Mouse (Mus musculus) thymus, adult 2 months (tissue): ENCODE data around the gene Gm13889. TPM values are rescaled to one million over a fixed set of nuclear protein-coding genes. Genes with fewer than 3 reads are reported as not detected.

Source experiments
- DNase-seq: peaks from one replicate; pipeline ENCODE4 v3.0.0; 2021
- H3K27ac ChIP-seq: fragments of 200-500 bp; 2 replicates; pipeline ENCODE4 v1.5.1; 2012; ENCODE audit warnings: low read length, control low read depth; ENCODE audit not compliant: control insufficient read depth, insufficient read depth
- H3K27me3 ChIP-seq: fragments of 200-500 bp; 2 replicates; pipeline ENCODE4 v1.6.1; 2012; ENCODE audit warnings: mild to moderate bottlenecking, low read length, moderate library complexity, mixed read lengths; ENCODE audit not compliant: control insufficient read depth, insufficient read depth
- H3K36me3 ChIP-seq: fragments of 200-500 bp; 2 replicates; pipeline ENCODE4 v1.6.1; 2012; ENCODE audit warnings: mild to moderate bottlenecking, low read length, moderate library complexity; ENCODE audit not compliant: control insufficient read depth, insufficient read depth
- H3K4me1 ChIP-seq: fragments of 200-500 bp; replicated peaks from 2 replicates; pipeline ENCODE4 v1.6.1; 2012; ENCODE audit warnings: low read length; ENCODE audit not compliant: control insufficient read depth, insufficient read depth
- H3K4me3 ChIP-seq: fragments of 200-500 bp; 2 replicates; pipeline ENCODE4 v1.5.1; 2012; ENCODE audit warnings: mild to moderate bottlenecking, low read length, control low read depth, moderate library complexity; ENCODE audit not compliant: control insufficient read depth, insufficient read depth
- CTCF ChIP-seq: fragments of 200-500 bp; IDR thresholded peaks from 2 replicates; pipeline ENCODE4 v1.5.1; 2012; ENCODE audit warnings: mild to moderate bottlenecking, control low read depth, low read length, moderate library complexity, borderline replicate concordance; ENCODE audit not compliant: control insufficient read depth, poor library complexity, insufficient read depth; ENCODE audit errors: extremely low read depth
- POLR2A ChIP-seq: fragments of 200-500 bp; IDR thresholded peaks from 2 replicates; pipeline ENCODE4 v1.6.1; 2012; ENCODE audit warnings: mild to moderate bottlenecking, low read length, control low read depth, moderate library complexity; ENCODE audit not compliant: control insufficient read depth, poor library complexity, insufficient read depth; ENCODE audit errors: extremely low read depth
- WGBS: fragments of 180-500 bp; shearing (Covaris S2); methylation state at CpG from one replicate; pipeline ENCODE4 v1.1.7; 2018; 5-methylcytosine and 5-hydroxymethylcytosine counted together
- polyA plus RNA-seq: library from polyadenylated mRNA; depleted of rRNA; stranded (reverse); fragments of >200 nt; gene quantifications from 2 replicates; pipeline ENCODE4 v1.2.3, GENCODE M21; 2012

Gene Gm13889
- polyA plus RNA-seq, 1 experiment = 7.4 TPM

DNA sequence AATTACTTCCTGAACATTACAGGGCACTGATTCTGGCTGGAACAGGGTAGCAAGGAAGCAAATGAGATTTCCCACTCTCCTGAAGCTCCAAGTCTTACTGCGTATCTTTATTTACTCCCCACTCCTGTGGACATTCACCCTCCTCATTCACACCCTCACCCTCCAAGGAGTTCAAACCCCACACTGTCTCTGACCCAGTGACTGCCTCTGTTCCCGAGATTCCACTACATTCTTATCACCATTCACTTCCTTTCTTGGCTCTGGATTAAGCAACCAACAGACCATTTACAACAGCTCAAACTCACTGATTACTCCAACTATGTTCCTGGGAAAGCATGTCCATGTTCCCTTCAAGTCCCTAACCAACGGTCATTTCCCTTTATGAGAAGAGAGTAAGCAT is 34.3 kb upstream of the Gm13889 start:
- no peak overlapping the region for H3K4me3 ChIP-seq
- no peak for TF ChIP-seq CTCF
- TF ChIP-seq POLR2A = no peak
- H3K27me3 ChIP-seq = no peaks in the 10 kb centered on the region
- WGBS = 96% methylated on average over 3 of the region's 3 CpGs
- H3K27ac ChIP-seq = no peak overlapping the region
- no peaks in the 10 kb centered on the region for H3K4me1 ChIP-seq
- peaks cover 53% of the 10 kb centered on the region for H3K36me3 ChIP-seq
- no peak for DNase-seq

DNA sequence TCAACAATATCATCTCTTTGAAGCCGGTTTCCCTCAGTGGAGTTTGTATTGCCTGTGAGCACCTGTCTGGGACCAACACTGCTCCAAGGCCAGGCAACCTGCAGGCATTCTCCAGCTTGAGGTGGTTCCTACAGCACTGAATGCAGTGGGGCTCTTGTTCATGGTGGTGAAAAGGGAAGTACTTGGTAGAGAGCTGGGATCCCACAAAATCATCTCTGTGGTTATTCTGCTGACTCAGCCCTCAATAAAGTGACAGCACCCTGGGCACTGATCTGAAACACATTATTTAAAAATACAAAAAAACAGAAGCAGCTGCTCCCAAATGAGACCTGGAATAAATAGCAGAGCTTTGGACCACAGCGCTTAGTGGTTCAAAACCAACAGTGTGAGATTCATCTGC is 31.4 kb upstream of the Gm13889 start:
- H3K27me3 ChIP-seq = no peaks in the 10 kb centered on the region
- H3K4me3 ChIP-seq = no peak overlapping the region
- 73% methylated on average over 2 of the region's 2 CpGs for WGBS
- H3K36me3 ChIP-seq = peaks cover 26% of the 10 kb centered on the region
- no peak overlapping the region for H3K27ac ChIP-seq
- H3K4me1 ChIP-seq = no peaks in the 10 kb centered on the region
- DNase-seq = no peak
- TF ChIP-seq CTCF (no peak), POLR2A (no peak)

DNA sequence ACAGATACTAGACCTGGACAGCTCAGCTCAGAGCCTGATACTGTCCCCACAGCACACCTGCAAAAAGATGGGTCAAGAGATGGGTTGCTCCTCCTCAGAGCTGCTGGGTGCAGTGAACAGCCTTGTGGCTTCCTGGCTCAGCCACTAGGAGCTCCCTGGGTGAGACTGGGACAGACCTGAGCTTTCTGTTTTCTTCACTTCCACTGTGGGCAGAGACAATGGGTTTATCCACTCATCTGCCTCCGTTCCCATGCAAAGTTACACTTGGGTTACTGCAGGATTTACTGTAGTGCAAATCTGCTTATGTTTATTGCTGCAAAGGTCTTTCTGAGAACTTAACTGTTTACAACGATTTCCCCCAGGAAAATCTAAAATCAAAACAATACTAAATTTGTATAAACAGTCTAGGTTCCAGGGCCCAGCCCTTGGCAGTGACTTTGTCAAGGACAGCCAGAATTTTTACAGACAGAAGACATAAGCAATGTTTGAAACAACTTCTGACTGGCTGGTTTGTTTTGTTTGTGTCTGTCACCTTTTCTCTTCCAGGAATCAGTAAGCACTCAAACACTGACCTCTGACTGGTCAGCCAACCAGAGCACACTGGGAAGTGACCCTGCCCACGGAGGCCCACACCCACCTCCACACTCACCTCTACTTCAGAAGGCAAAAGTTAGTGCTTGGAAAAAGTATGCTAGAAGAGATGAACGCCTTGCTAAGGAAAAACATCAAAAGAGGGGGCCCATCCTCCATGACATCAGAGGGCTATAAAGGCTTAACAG is 25.6 kb upstream of the Gm13889 start:
- no peaks in the 10 kb centered on the region for H3K4me1 ChIP-seq
- H3K4me3 ChIP-seq = no peak overlapping the region
- 95% methylated on average over 4 of the region's 4 CpGs for WGBS
- no peak for DNase-seq
- H3K36me3 ChIP-seq = peaks cover 16% of the 10 kb centered on the region
- TF ChIP-seq CTCF = no peak
- no peak for TF ChIP-seq POLR2A
- no peaks in the 10 kb centered on the region for H3K27me3 ChIP-seq
- H3K27ac ChIP-seq = no peak overlapping the region

DNA sequence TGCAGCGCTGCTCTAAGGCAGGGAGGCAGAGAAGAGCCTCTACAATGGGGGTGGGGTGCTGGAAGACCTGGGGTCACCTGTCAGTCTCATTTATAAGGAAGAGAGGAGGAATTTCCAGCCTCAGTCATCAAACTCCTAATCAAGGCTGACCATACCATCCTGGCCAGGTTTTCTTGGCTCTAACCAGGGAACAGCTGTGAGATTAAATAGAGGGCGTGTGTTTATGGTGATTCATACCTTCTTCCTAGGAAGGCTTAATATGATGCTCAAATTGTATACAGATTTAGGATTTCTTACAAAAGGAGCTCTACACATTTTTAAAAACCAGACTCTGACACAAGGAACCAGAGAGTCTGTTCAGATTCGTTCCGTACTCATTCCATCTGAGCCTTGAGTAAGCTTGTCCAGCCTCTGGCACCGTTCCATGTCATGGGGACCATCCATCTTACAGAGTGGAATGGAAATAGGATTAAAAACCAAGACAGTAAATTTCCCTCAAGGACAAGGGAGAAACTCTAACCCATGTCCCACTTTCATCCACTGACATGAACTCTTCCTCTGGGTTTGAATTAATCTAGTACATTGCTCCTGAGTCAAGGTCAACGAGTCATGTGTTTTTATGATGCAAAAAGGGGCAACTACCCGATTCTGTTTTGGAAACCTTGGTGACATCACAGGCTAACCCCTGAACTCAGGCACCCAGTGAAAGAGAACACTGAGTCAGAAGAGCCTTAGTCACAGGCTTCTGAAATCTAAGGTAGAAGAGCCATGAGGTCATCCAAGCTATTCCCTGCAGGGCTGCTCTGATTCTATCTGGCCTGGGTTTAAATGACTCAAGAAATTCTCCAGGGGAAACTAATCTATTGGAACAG is 22.5 kb upstream of the Gm13889 start:
- WGBS = 97% methylated on average over 7 of the region's 7 CpGs
- peaks cover 10% of the 10 kb centered on the region; the same call in 1 of the 2 replicates for H3K4me1 ChIP-seq
- H3K36me3 ChIP-seq = peaks cover 16% of the 10 kb centered on the region
- H3K4me3 ChIP-seq = no peak overlapping the region
- no peak overlapping the region for H3K27ac ChIP-seq
- DNase-seq = no peak
- H3K27me3 ChIP-seq = no peaks in the 10 kb centered on the region
- TF ChIP-seq CTCF (no peak), POLR2A (no peak)

DNA sequence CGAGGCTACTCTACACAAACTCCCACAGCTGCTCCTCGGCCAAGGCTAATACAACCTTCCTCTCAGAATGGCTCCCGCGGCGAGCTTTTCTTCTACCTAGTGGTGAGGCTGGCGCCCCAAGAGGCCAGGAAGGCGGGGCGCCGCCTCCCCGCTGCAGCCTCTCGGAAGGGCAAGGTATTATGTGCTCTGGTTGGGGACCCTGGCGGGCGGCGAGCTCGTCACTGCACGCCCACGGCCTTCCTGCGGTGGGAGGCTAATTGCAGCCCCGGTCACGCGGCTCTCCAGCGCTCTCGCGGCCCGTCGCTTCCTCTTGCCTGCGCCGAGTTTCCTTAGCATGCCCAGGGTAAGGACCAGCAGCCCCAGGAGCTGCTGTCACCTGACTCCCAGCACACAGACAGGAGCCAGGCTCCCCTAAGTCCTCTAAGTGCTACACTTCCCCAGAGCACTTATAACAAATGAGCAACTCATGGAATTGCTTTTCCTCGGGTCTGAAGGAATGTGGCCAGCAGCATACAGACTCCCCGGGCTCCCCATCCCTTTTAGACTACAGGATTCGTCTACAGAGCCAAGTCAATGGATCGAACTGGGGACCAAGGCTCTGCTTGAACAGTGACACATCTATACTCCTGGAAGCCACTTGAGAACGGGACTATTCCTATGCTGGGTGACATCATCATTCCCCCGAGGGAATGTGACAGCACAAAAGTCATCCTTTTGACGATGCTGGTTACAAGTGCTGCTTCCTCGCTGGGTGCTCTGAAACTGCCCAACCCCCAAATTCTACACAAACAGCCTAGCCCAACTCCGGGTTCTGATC is 19.6 kb upstream of the Gm13889 start:
- WGBS = 9% methylated on average over 37 of the region's 37 CpGs
- peak; percentile 49 for DNase-seq
- peaks cover 11% of the 10 kb centered on the region for H3K36me3 ChIP-seq
- peak overlapping the region; percentile 10; the same call in 1 of the 2 replicates for H3K4me3 ChIP-seq
- peaks cover 10% of the 10 kb centered on the region; the same call in 1 of the 2 replicates for H3K4me1 ChIP-seq
- H3K27me3 ChIP-seq = no peaks in the 10 kb centered on the region
- TF ChIP-seq CTCF (peak; percentile 34; the same call in 1 of the 2 replicates), POLR2A (no peak)
- H3K27ac ChIP-seq = no peak overlapping the region

DNA sequence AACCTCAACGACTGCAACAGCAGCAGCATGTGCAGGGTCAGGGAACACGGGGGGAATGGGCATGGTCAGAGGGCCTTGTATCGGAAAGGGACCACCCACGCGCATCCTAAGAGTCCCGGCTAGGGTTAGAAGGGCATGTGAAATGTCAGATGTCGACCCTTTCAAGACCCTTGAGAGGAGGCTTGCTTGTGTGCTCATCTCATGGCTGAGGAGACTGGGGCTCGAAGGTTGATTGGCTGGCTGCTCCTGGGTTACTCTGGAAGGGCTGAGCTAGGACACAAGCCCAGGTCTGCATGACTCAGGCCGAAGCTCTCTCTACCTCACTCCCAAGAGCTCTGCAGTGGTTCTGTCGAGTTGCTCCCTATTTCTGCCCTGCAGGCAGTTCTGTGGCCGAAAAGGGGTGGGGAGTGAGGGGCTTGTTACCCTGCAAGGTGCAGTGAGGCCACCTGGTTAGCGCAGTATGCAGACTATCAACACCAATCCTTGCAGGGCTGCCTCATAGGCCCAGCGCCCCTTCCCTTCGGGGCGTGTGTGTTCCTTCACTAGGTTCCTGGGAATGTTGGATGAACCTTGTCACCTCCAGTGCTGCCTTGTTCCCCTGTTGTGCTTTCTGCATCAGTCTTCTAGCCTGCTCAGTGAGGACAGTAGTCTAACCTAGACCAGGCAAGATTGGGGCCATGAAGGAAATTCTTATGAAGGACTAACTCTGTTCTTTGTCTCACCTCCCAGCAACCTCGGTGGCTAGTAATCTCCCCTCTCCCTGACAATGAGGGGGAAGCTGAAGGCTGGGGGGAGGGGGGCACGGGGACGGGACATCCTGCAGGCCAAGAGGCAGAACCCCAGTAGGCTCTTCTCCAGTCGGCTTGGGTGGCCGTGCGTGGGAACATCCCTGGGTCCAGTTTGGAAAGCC is 18.8 kb upstream of the Gm13889 start:
- H3K36me3 ChIP-seq = peaks cover 3% of the 10 kb centered on the region; the same call in 1 of the 2 replicates
- no peaks in the 10 kb centered on the region for H3K27me3 ChIP-seq
- H3K4me1 ChIP-seq = peaks cover 10% of the 10 kb centered on the region; the same call in 1 of the 2 replicates
- no peak overlapping the region for H3K27ac ChIP-seq
- TF ChIP-seq POLR2A (no peak), CTCF (no peak)
- 61% methylated on average over 21 of the region's 21 CpGs for WGBS
- no peak overlapping the region for H3K4me3 ChIP-seq
- DNase-seq = no peak
